7 mouse cellular contexts compared by ENCODE assay signal in the genomic region with DNA sequence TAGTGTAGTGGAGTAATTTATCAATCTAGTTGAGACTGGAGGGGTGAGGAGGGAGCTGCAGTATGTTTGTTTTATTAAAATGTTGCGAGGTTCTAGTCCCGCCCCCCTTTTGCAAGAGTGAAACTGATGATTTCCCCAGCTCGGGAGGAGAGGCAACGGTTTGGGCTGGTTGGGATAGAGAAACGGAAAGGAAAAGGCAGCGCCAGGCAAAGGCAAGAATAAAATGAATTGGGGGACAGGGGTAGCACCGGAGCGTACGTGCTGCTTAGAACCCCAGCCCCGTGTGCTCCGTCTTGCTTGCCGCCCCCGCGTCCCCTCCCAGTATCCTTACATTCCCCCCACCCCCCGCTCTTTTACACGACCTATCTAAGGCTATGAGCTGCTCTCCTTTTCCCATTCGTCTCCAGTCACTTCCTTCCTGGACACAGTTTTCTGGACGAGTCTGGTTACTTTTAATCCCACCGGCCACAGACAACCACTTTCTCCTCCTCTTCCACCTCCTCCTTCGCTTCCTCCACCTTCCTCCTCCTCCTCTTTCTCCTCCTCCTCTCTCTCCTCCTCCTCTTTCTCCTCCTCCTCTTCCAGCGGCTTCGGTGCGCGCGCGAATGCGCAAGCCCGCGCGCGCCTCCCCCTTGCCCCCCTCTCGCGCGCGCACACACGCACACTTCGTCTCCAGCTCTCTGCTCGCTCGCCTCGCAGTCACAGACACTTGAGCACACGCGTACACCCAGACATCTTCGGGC. TPM values are rescaled to one million over a fixed set of nuclear protein-coding genes. Genes with fewer than 3 reads are reported as not detected.
A peak's percentile ranks its signal among the peaks of the same experiment; 100 is the strongest.
DNase-seq lines count a peak whose midpoint lies in the region; ATAC-seq and TF ChIP-seq lines count a peak whose summit lies in the region.

No protein-coding gene starts in this region.

- no peak for TF ChIP-seq CTCF in bone marrow macrophage, adult 2 months (IDR thresholded peaks at IDR 0.05; ENCODE audit: low read depth, low read length)
- no peak for TF ChIP-seq CTCF in spleen, adult 2 months (IDR thresholded peaks at IDR 0.05; ENCODE audit: extremely low read depth, insufficient read depth, insufficient read length, insufficient replicate concordance)

- H3K9me3 ChIP-seq in limb, embryonic 14.5 days (ENCODE audit: control insufficient read depth, low read length): no peaks in the 10 kb centered on the region
- H3K9me3 ChIP-seq in midbrain, embryonic 14.5 days (ENCODE audit: control insufficient read depth, low read length): no peaks in the 10 kb centered on the region

- peak overlapping the region; percentile 73 for H3K4me3 ChIP-seq in bone marrow macrophage, adult 2 months (ENCODE audit: insufficient read depth, low read length)
- peak overlapping the region; percentile 60 for H3K4me3 ChIP-seq in limb, embryonic 14.5 days (replicated peaks; ENCODE audit: low read length)
- H3K4me3 ChIP-seq in midbrain, embryonic 14.5 days (replicated peaks; ENCODE audit: low read depth, low read length): peak overlapping the region; percentile 63
- H3K4me3 ChIP-seq in spleen, adult 2 months (ENCODE audit: extremely low read depth, insufficient read depth, insufficient read length): peak overlapping the region; percentile 79

- peak overlapping the region; percentile 70 for H3K4me2 ChIP-seq in limb, embryonic 14.5 days (replicated peaks; ENCODE audit: low read depth, low read length, severe bottlenecking)
- peak overlapping the region; percentile 85 for H3K4me2 ChIP-seq in midbrain, embryonic 14.5 days (ENCODE audit: low read length)

- H3K36me3 ChIP-seq in limb, embryonic 14.5 days (ENCODE audit: control insufficient read depth, insufficient read depth, low read length): no peaks in the 10 kb centered on the region
- H3K36me3 ChIP-seq in midbrain, embryonic 14.5 days (ENCODE audit: control insufficient read depth, insufficient read depth, low read length): no peaks in the 10 kb centered on the region
- no peaks in the 10 kb centered on the region for H3K36me3 ChIP-seq in spleen, adult 2 months (ENCODE audit: control insufficient read depth, insufficient read depth, low read length)

- H3K27me3 ChIP-seq in limb, embryonic 14.5 days (ENCODE audit: control insufficient read depth, insufficient read depth, low read length): no peaks in the 10 kb centered on the region
- peaks cover 14% of the 10 kb centered on the region; the same call in 1 of the 2 replicates for H3K27me3 ChIP-seq in midbrain, embryonic 14.5 days (ENCODE audit: control insufficient read depth, insufficient read depth, low read length)
- no peaks in the 10 kb centered on the region; the same call in 1 of the 2 replicates for H3K27me3 ChIP-seq in spleen, adult 2 months (ENCODE audit: control insufficient read depth, insufficient read depth, low read length)

- peak overlapping the region; percentile 62 for H3K9ac ChIP-seq in limb, embryonic 14.5 days (ENCODE audit: low read depth, low read length, severe bottlenecking)
- peak overlapping the region; percentile 60 for H3K9ac ChIP-seq in midbrain, embryonic 14.5 days (replicated peaks; ENCODE audit: low read length)

- ATAC-seq in limb, embryonic 14.5 days (ENCODE audit: low FRiP score, low read depth): peak; percentile 83
- peak; percentile 84 for ATAC-seq in midbrain, embryonic 14.5 days (ENCODE audit: low FRiP score, low TSS enrichment)

- WGBS in limb, embryonic 14.5 days: under 1% methylated on average over 43 of the region's 43 CpGs
- WGBS in midbrain, embryonic 14.5 days: under 1% methylated on average over 43 of the region's 43 CpGs
- under 1% methylated on average over 42 of the region's 43 CpGs for WGBS in spleen, adult 2 months

- H3K4me1 ChIP-seq in bone marrow macrophage, adult 2 months (ENCODE audit: control insufficient read depth, insufficient read depth, low read length): 0 out of 2 replicates have a peak, but pooled peaks cover 2% of the 10 kb centered on the region
- H3K4me1 ChIP-seq in limb, embryonic 14.5 days (ENCODE audit: control insufficient read depth, insufficient read depth, low read length): 0 out of 2 replicates have a peak, but pooled peaks cover 3% of the 10 kb centered on the region
- no peaks in the 10 kb centered on the region for H3K4me1 ChIP-seq in midbrain, embryonic 14.5 days (ENCODE audit: control insufficient read depth, insufficient read depth, low read length)
- H3K4me1 ChIP-seq in spleen, adult 2 months (ENCODE audit: control insufficient read depth, insufficient read depth, insufficient read length): no peaks in the 10 kb centered on the region

- TF ChIP-seq POLR2A in bone marrow macrophage, adult 2 months (IDR thresholded peaks at IDR 0.05; ENCODE audit: borderline replicate concordance, low read depth, low read length): no peak
- TF ChIP-seq POLR2A in limb, embryonic 14.5 days (IDR thresholded peaks at IDR 0.05; ENCODE audit: borderline replicate concordance, extremely low read depth, insufficient read depth, insufficient read length): 0 out of 2 replicates have a peak, but pooled peaks have one; percentile 79
- peak; percentile 72 for TF ChIP-seq POLR2A in spleen, adult 2 months (IDR thresholded peaks at IDR 0.05; ENCODE audit: low read depth, low read length)

- H3K27ac ChIP-seq in bone marrow macrophage, adult 2 months (ENCODE audit: insufficient read depth, low read depth, low read length): peak overlapping the region; percentile 90
- H3K27ac ChIP-seq in limb, embryonic 14.5 days (replicated peaks; ENCODE audit: low read depth, low read length): peak overlapping the region; percentile 86
- H3K27ac ChIP-seq in midbrain, embryonic 14.5 days (replicated peaks; ENCODE audit: low read depth, low read length): peak overlapping the region; percentile 72
- H3K27ac ChIP-seq in spleen, adult 2 months (ENCODE audit: insufficient read depth, low read length): peak overlapping the region; percentile 93

- DNase-seq in embryo, embryonic 9.5 days (ENCODE audit: extremely low spot score): peak; percentile 76
- peak; percentile 88 to 90 for DNase-seq in heart, adult 18-20 months
- peak; percentile 52 for DNase-seq in kidney, adult 18-20 months
- peak; percentile 83 for DNase-seq in limb, embryonic 14.5 days (ENCODE audit: low spot score)
- peak; percentile 92 for DNase-seq in midbrain, embryonic 14.5 days
- peak in 1 of 2 experiments; percentile 67 for DNase-seq in spleen, adult 2 months (ENCODE audit: low read depth in 1 of 2, low spot score in 2 of 2)

RNA-seq across cellular contexts. Expression of a gene that starts 20.5 kb away (rescaled TPM):
- polyA plus RNA-seq in bone marrow macrophage, adult 2 months (2012; ENCODE audit: insufficient read depth, insufficient read length, missing spikeins): 51.6 and 61.5 TPM in 2 replicates
- total RNA-seq in heart, adult 18-20 months (2021): 10 to 100 TPM; 53.4 to 56.5 TPM
- polyA plus RNA-seq in limb, embryonic 14.5 days (2012; rRNA removed): 50.0 and 59.3 TPM in 2 replicates
- polyA plus RNA-seq in limb, embryonic 14.5 days (2014; fragmentation: Nextera tagmentation; extraction: Ambion mirVana): 137 and 158 TPM in 2 replicates
- polyA plus RNA-seq in midbrain, embryonic 14.5 days (2014; fragmentation: Nextera tagmentation; extraction: Ambion mirVana): 25.0 and 27.8 TPM in 2 replicates
- polyA plus RNA-seq in spleen, adult 2 months (2012; rRNA removed): 59.4 and 99.8 TPM in 2 replicates
